Mouse (Mus musculus) stomach, embryonic 15.5 days (tissue): Measurements from ENCODE around the gene Cpd. TPM values are rescaled to one million over a fixed set of nuclear protein-coding genes. Genes with fewer than 3 reads are reported as not detected.

Source experiments
- ATAC-seq: fragments of 200-750 bp; cut with Nextera tagmentation; 2 replicates; pipeline ENCODE4 v1.8.0; 2017; ENCODE audit warnings: low read depth, moderate number of reproducible peaks, moderate TSS enrichment; ENCODE audit not compliant: insufficient read depth, low FRiP score
- H3K27ac ChIP-seq: fragments of 300-500 bp; sonication (generic); 2 replicates; pipeline ENCODE4 v1.5.1; 2015; ENCODE audit warnings: mild to moderate bottlenecking, inconsistent platforms
- H3K27me3 ChIP-seq: fragments of 300-500 bp; sonication (generic); replicated peaks from 2 replicates; pipeline ENCODE4 v1.6.1; 2015; ENCODE audit warnings: inconsistent platforms
- H3K36me3 ChIP-seq: fragments of 300-500 bp; sonication (generic); 2 replicates; pipeline ENCODE4 v1.6.1; 2015; ENCODE audit warnings: inconsistent platforms
- H3K4me1 ChIP-seq: fragments of 300-500 bp; sonication (generic); 2 replicates; pipeline ENCODE4 v1.6.1; 2015; ENCODE audit warnings: inconsistent platforms
- H3K4me2 ChIP-seq: fragments of 300-500 bp; sonication (generic); 2 replicates; pipeline ENCODE4 v1.6.1; 2015; ENCODE audit warnings: mild to moderate bottlenecking, inconsistent platforms
- H3K4me3 ChIP-seq: fragments of 300-500 bp; sonication (generic); replicated peaks from 2 replicates; pipeline ENCODE4 v1.5.1; 2015; ENCODE audit warnings: inconsistent platforms
- H3K9ac ChIP-seq: fragments of 300-500 bp; sonication (generic); 2 replicates; pipeline ENCODE4 v1.6.1; 2015; ENCODE audit warnings: inconsistent platforms
- H3K9me3 ChIP-seq: fragments of 300-500 bp; sonication (generic); 2 replicates; pipeline ENCODE4 v1.6.1; 2016; ENCODE audit warnings: inconsistent platforms
- WGBS: fragments of 180-500 bp; shearing (Covaris S2); methylation state at CpG from one replicate; pipeline ENCODE4 v1.1.7; 2015; 5-methylcytosine and 5-hydroxymethylcytosine counted together
- polyA plus RNA-seq: library from polyadenylated mRNA; unstranded; fragments of >200 nt; fragmentation: Nextera tagmentation; extraction: Ambion mirVana; gene quantifications from 2 replicates; pipeline ENCODE4 v1.2.1, GENCODE M21; 2015

Gene Cpd
- polyA plus RNA-seq, 1 experiment from 2014 or later = 12.5 TPM

- no peaks in the 10 kb centered on the region for H3K27me3 ChIP-seq
- H3K9me3 ChIP-seq = no peaks in the 10 kb centered on the region
- peak overlapping the region; percentile 96 for H3K4me2 ChIP-seq
- peak overlapping the region; percentile 84 for H3K9ac ChIP-seq
- no peaks in the 10 kb centered on the region for H3K36me3 ChIP-seq
- WGBS = under 1% methylated on average over 84 of the region's 90 CpGs
- peak; percentile 59 for ATAC-seq
- H3K4me1 ChIP-seq = peaks cover 21% of the 10 kb centered on the region
- peak overlapping the region; percentile 91 for H3K27ac ChIP-seq
- H3K4me3 ChIP-seq = peak overlapping the region; percentile 87
These were observed 574 bp downstream of the Cpd start for GRCm38 (mm10) chr11:76846011-76846877.

DNA sequence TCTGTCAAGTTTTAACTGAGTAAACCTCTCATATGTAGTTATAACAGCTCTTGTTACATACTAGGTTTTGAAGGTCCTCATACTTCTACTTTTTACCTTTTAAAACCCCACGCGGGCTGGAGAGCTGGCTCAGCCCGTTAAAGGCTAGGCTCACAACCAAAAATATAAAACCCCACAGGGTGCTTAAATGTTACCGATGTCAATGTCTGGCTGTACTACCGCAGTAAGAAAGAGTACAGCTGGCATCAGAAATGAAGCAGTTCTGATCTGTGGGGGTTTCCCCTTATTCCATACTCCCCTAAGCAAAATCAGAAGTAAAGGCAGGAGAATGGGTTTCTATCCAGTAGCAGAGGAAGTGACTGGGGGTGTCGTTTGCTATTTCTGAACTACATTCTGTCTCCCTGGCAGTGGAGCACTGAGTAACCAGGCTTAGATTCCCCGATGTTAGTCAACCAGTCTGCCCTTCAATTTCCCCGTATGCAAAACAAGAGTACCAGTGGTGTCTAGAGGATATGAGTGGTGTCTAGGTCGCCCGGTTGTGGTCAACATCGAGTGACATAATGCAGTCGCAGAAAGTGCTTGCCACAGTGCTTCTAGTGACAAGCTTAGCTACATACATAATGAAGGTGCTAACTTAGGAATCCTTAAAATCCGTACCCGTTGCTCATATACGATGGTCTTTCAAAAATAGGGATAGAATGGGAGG is 1.4 kb downstream of the Cpd start:
- no peaks in the 10 kb centered on the region for H3K9me3 ChIP-seq
- H3K27me3 ChIP-seq = no peaks in the 10 kb centered on the region
- WGBS = 19% methylated on average over 15 of the region's 15 CpGs
- H3K4me2 ChIP-seq = peak overlapping the region; percentile 96
- H3K4me3 ChIP-seq = peak overlapping the region; percentile 87
- ATAC-seq = no peak
- H3K4me1 ChIP-seq = peaks cover 21% of the 10 kb centered on the region
- no peak overlapping the region for H3K27ac ChIP-seq
- no peaks in the 10 kb centered on the region for H3K36me3 ChIP-seq
- peak overlapping the region; percentile 84; the same call in 1 of the 2 replicates for H3K9ac ChIP-seq

DNA sequence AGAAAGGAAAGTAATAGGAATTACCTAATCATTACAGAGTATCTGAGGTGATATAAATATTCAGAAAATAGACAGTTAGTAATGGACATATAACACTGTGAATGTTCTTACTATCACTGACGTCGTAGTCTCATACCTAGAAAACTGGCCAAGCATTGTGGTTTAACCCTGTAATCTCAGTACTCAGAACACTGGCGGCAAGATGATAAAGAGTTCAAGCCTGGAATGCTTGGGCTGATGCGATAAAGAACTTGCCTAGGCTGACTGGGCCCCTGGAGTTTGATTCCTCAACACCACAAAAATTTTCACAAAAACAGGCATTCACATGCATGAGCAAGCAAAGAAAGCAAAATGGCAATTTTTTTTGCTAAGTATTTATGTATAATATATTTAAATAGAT is 8.2 kb downstream of the Cpd start:
- H3K9ac ChIP-seq = no peak overlapping the region
- ATAC-seq = peak; percentile 22; the same call in 1 of the 2 replicates
- no peaks in the 10 kb centered on the region for H3K27me3 ChIP-seq
- no peaks in the 10 kb centered on the region for H3K9me3 ChIP-seq
- H3K4me3 ChIP-seq = no peak overlapping the region
- no peaks in the 10 kb centered on the region for H3K36me3 ChIP-seq
- peaks cover 6% of the 10 kb centered on the region; the same call in 1 of the 2 replicates for H3K4me1 ChIP-seq
- no peak overlapping the region for H3K27ac ChIP-seq
- 80% methylated on average over 4 of the region's 4 CpGs for WGBS
- no peak overlapping the region for H3K4me2 ChIP-seq

DNA sequence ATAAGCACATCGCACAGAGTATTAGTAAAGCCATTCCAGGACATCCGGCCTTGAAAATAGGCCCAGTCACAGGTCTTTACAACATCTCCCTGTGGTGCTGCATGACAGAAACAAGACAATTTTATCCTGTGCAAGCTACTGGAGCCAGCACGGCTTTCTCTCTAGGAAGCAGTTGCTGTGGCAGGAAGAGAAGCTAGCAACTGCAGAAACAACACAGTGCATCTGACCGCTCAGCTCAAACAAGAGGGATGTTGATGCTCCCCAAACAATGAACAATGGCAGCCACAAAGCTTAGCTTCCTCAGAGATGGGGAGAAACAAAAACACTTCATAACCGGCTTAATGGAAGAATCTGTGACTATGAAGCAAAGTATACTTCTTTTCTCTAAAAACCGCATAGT is 10.5 kb downstream of the Cpd start:
- no peaks in the 10 kb centered on the region for H3K4me1 ChIP-seq
- no peak overlapping the region for H3K4me3 ChIP-seq
- no peaks in the 10 kb centered on the region for H3K9me3 ChIP-seq
- WGBS = 70% methylated on average over 6 of the region's 6 CpGs
- no peak overlapping the region for H3K4me2 ChIP-seq
- no peaks in the 10 kb centered on the region for H3K27me3 ChIP-seq
- H3K36me3 ChIP-seq = no peaks in the 10 kb centered on the region
- no peak for ATAC-seq
- H3K27ac ChIP-seq = peak overlapping the region; percentile 35; the same call in 1 of the 2 replicates
- no peak overlapping the region for H3K9ac ChIP-seq

- Histone ChIP-seq H3K9me3 (no peaks in the 10 kb centered on the region), H3K4me3 (no peak overlapping the region), H3K4me2 (no peak overlapping the region), H3K27me3 (no peaks in the 10 kb centered on the region), H3K4me1 (no peaks in the 10 kb centered on the region), H3K9ac (no peak overlapping the region), H3K36me3 (no peaks in the 10 kb centered on the region), H3K27ac (peak overlapping the region; percentile 35)
- ATAC-seq = no peak
- WGBS = 75% methylated on average over 5 of the region's 5 CpGs
These were observed 10.9 kb downstream of the Cpd start for GRCm38 (mm10) chr11:76835868-76836267.

- 66% methylated on average over 1 of the region's 1 CpGs for WGBS
- ATAC-seq = no peak
These were observed 12.2 kb downstream of the Cpd start for GRCm38 (mm10) chr11:76834665-76835064.

DNA sequence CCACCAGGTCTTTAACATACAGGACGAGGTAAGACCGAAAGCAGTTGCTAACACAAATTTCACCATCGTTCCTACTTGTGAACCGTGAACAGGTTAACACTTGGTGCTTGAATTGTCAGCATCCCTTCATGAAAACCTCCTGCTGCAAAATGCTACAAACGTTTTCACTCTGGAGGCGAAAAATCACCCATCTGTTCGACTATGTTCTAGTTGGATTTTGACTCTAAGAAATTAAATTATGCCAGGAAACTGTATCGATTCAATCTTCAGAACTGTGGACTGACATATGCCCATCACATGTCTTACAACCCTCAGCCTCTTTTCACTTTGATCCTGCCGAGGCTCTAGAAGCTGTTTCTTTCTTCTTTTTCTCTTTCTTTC is 21.9 kb downstream of the Cpd start:
- Histone ChIP-seq H3K9me3 (no peaks in the 10 kb centered on the region), H3K27ac (peak overlapping the region; percentile 64), H3K4me3 (no peak overlapping the region), H3K27me3 (no peaks in the 10 kb centered on the region), H3K36me3 (no peaks in the 10 kb centered on the region), H3K4me2 (no peak overlapping the region), H3K4me1 (peaks cover 10% of the 10 kb centered on the region; the same call in 1 of the 2 replicates), H3K9ac (no peak overlapping the region)
- ATAC-seq = no peak
- 74% methylated on average over 9 of the region's 9 CpGs for WGBS

More at GRCm38 (mm10) chr11:76834665-76835064, 12.2 kb downstream of the Cpd start:
- H3K4me1 ChIP-seq = no peaks in the 10 kb centered on the region
- H3K9ac ChIP-seq = no peak overlapping the region
- no peaks in the 10 kb centered on the region for H3K9me3 ChIP-seq
- H3K36me3 ChIP-seq = no peaks in the 10 kb centered on the region
- H3K4me3 ChIP-seq = no peak overlapping the region
- H3K4me2 ChIP-seq = no peak overlapping the region
- no peaks in the 10 kb centered on the region for H3K27me3 ChIP-seq
- no peak overlapping the region for H3K27ac ChIP-seq

- no peak overlapping the region for H3K4me2 ChIP-seq
- H3K27ac ChIP-seq = peak overlapping the region; percentile 64; the same call in 1 of the 2 replicates
- 60% methylated on average over 7 of the region's 7 CpGs for WGBS
- H3K27me3 ChIP-seq = no peaks in the 10 kb centered on the region
- H3K4me1 ChIP-seq = peaks cover 10% of the 10 kb centered on the region; the same call in 1 of the 2 replicates
- ATAC-seq = peak; percentile 82
- H3K4me3 ChIP-seq = no peak overlapping the region
- H3K36me3 ChIP-seq = no peaks in the 10 kb centered on the region
- H3K9ac ChIP-seq = no peak overlapping the region
- H3K9me3 ChIP-seq = no peaks in the 10 kb centered on the region
These were observed 22.5 kb downstream of the Cpd start for GRCm38 (mm10) chr11:76824238-76824884.

GRCm38 (mm10) chr11:76823641-76824040 is 23.2 kb downstream of the Cpd start:
- Histone ChIP-seq H3K4me1 (peaks cover 10% of the 10 kb centered on the region; the same call in 1 of the 2 replicates), H3K4me3 (no peak overlapping the region), H3K4me2 (no peak overlapping the region), H3K36me3 (no peaks in the 10 kb centered on the region), H3K9me3 (no peaks in the 10 kb centered on the region), H3K9ac (no peak overlapping the region), H3K27ac (no peak overlapping the region), H3K27me3 (no peaks in the 10 kb centered on the region)
- WGBS = 79% methylated on average over 3 of the region's 3 CpGs
- ATAC-seq = no peak

DNA sequence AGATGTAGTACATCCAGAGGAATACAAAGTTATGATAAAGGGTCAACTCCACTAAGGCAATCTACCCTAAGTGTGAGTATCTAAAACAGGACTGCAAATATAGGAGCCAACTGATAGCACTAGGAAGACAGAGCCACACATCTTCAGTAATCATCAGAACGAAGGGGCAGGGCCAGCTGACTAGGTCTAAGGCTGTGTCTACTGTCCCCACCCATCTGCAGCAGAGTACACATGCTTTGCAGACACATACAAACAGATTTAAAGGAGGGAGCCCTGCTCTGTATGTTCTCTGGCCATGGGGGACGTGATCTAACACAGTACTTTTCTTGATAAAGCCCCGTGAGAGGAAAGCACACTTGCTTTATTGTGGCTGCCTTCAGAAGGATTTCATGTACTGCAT is 25.5 kb downstream of the Cpd start:
- no peak; the same call in 1 of the 2 replicates for ATAC-seq
- no peak overlapping the region for H3K4me3 ChIP-seq
- WGBS = 49% methylated on average over 3 of the region's 3 CpGs

GRCm38 (mm10) chr11:76817664-76818063 is 29.2 kb downstream of the Cpd start:
- Histone ChIP-seq H3K9me3 (no peaks in the 10 kb centered on the region), H3K9ac (no peak overlapping the region), H3K4me1 (no peaks in the 10 kb centered on the region), H3K36me3 (no peaks in the 10 kb centered on the region), H3K27me3 (no peaks in the 10 kb centered on the region), H3K4me2 (no peak overlapping the region), H3K27ac (no peak overlapping the region), H3K4me3 (no peak overlapping the region)
- ATAC-seq = no peak
- 90% methylated on average over 3 of the region's 3 CpGs for WGBS

More for the DNA sequence above, 25.5 kb downstream of the Cpd start:
- Histone ChIP-seq H3K27me3 (no peaks in the 10 kb centered on the region), H3K4me1 (peaks cover 10% of the 10 kb centered on the region; the same call in 1 of the 2 replicates), H3K4me2 (no peak overlapping the region), H3K9ac (no peak overlapping the region), H3K27ac (peak overlapping the region; percentile 40; the same call in 1 of the 2 replicates), H3K9me3 (no peaks in the 10 kb centered on the region), H3K36me3 (no peaks in the 10 kb centered on the region)
